In the genomic region with DNA sequence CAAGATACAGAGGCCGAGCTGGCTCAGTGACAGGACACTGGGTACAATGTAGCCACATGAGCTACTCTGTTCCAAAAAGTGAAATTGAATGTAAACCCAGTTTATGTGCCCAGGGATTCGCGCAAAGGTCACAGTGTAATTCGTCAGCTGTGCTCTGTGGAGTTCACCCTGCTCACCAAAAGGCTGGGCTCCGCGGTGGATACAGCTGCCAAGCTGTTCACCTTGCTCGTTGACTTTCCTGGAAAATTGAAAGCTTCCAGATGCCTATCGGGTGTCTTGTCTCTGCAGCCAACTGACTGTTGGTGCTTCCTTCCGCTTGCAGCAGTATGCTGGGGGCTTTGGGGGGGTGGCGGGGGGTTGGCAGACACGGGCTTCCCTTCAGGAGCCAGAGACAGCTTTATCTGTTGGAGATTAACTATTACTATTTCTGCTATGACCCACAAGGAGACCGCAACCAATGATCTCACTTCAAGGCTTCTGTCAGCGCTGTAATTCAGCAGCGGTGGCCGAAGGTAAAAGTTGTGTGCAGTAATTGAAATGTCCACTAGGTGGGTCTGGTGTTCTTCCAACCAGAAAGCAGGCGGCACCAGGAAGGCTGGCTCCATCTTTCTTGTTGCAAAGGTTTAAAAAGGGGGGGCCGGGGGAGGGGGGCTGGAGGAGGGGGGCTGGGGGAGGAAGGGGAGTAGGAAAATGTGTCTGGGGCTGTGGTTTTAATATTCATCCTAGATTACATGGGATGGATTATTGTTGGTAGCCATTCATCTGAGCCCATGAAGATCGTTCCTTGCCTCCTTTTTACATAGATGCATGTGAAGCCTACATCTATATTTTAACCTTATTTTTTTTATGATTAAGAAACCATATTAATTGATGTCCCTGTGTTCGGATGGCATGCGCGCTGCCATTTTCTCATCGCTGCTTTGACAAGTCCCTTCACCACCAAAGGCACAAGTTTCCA, we compare ENCODE assay signal across 8 mouse cellular contexts.
DNase-seq lines count a peak whose midpoint lies in the region; ATAC-seq and TF ChIP-seq lines count a peak whose summit lies in the region.

No protein-coding gene starts in this region.

- TF ChIP-seq POLR2A in ES-Bruce4 (IDR thresholded peaks at IDR 0.05; ENCODE audit: insufficient read depth, low read length) = no peak
- TF ChIP-seq POLR2A in embryonic fibroblast, embryonic 13.5 days (IDR thresholded peaks at IDR 0.05; ENCODE audit: low read depth, low read length) = no peak

- no peak overlapping the region for H3K27ac ChIP-seq in ES-Bruce4 (ENCODE audit: insufficient read depth, low read length)
- H3K27ac ChIP-seq in embryonic fibroblast, embryonic 13.5 days (ENCODE audit: insufficient read depth, low read length) = no peak overlapping the region
- no peak overlapping the region for H3K27ac ChIP-seq in heart, postnatal 0 days (ENCODE audit: low read depth)
- no peak overlapping the region for H3K27ac ChIP-seq in liver, embryonic 16.5 days (ENCODE audit: low read length)
- H3K27ac ChIP-seq in neural tube, embryonic 14.5 days (ENCODE audit: low read depth, low read length) = no peak overlapping the region

- peak overlapping the region; percentile 65 for H3K4me2 ChIP-seq in heart, postnatal 0 days (ENCODE audit: low read depth, low read length)
- peak overlapping the region; percentile 49 for H3K4me2 ChIP-seq in liver, embryonic 16.5 days (ENCODE audit: low read depth, low read length)
- H3K4me2 ChIP-seq in neural tube, embryonic 14.5 days (ENCODE audit: low read depth, low read length) = peak overlapping the region; percentile 37

- H3K27me3 ChIP-seq in ES-Bruce4 (ENCODE audit: control insufficient read depth, insufficient read depth, low read length, poor library complexity, severe bottlenecking) = no peaks in the 10 kb centered on the region
- H3K27me3 ChIP-seq in heart, postnatal 0 days (ENCODE audit: control insufficient read depth, insufficient read depth, low read length) = peaks cover 5% of the 10 kb centered on the region; the same call in 1 of the 2 replicates
- H3K27me3 ChIP-seq in liver, embryonic 16.5 days (ENCODE audit: control insufficient read depth, insufficient read depth, low read depth, low read length) = no peaks in the 10 kb centered on the region
- H3K27me3 ChIP-seq in neural tube, embryonic 14.5 days (ENCODE audit: control insufficient read depth, insufficient read depth, low read length) = no peaks in the 10 kb centered on the region

- H3K4me1 ChIP-seq in ES-Bruce4 (ENCODE audit: control insufficient read depth, insufficient read depth, low read length) = no peaks in the 10 kb centered on the region
- H3K4me1 ChIP-seq in embryonic fibroblast, embryonic 13.5 days (ENCODE audit: control insufficient read depth, insufficient read depth, low read length) = peaks cover 4% of the 10 kb centered on the region; the same call in 1 of the 2 replicates
- peaks cover 4% of the 10 kb centered on the region; the same call in 1 of the 2 replicates for H3K4me1 ChIP-seq in heart, postnatal 0 days (ENCODE audit: control insufficient read depth, insufficient read depth)
- no peaks in the 10 kb centered on the region for H3K4me1 ChIP-seq in liver, embryonic 16.5 days (ENCODE audit: control insufficient read depth, low read depth, low read length)
- no peaks in the 10 kb centered on the region for H3K4me1 ChIP-seq in neural tube, embryonic 14.5 days (ENCODE audit: control insufficient read depth, insufficient read depth, low read length)

- H3K9ac ChIP-seq in ES-Bruce4 (ENCODE audit: low read depth, poor library complexity, severe bottlenecking) = no peak overlapping the region
- no peak overlapping the region for H3K9ac ChIP-seq in heart, postnatal 0 days (replicated peaks; ENCODE audit: low read depth, low read length)
- H3K9ac ChIP-seq in liver, embryonic 16.5 days (ENCODE audit: low read depth, low read length) = no peak overlapping the region
- no peak overlapping the region; the same call in 1 of the 2 replicates for H3K9ac ChIP-seq in neural tube, embryonic 14.5 days (replicated peaks; ENCODE audit: low read depth, low read length)

- H3K4me3 ChIP-seq in ES-Bruce4 (ENCODE audit: low read depth, low read length) = no peak overlapping the region
- 0 out of 2 replicates have a peak overlapping the region, but pooled peaks have one; percentile 14 for H3K4me3 ChIP-seq in embryonic fibroblast, embryonic 13.5 days (ENCODE audit: insufficient read depth, low read length)
- peak overlapping the region; percentile 37 for H3K4me3 ChIP-seq in heart, postnatal 0 days (ENCODE audit: low read depth, low read length)
- peak overlapping the region; percentile 2; the same call in 1 of the 2 replicates for H3K4me3 ChIP-seq in liver, embryonic 16.5 days (ENCODE audit: low read depth, low read length)
- no peak overlapping the region for H3K4me3 ChIP-seq in neural tube, embryonic 14.5 days (ENCODE audit: low read depth, low read length)

- no peaks in the 10 kb centered on the region for H3K9me3 ChIP-seq in ES-Bruce4 (replicated peaks; ENCODE audit: control insufficient read depth, insufficient read depth, low read length, poor library complexity, severe bottlenecking)
- H3K9me3 ChIP-seq in heart, postnatal 0 days (replicated peaks; ENCODE audit: control insufficient read depth, low read length) = no peaks in the 10 kb centered on the region
- no peaks in the 10 kb centered on the region for H3K9me3 ChIP-seq in liver, embryonic 16.5 days (replicated peaks; ENCODE audit: control insufficient read depth, low read length)
- H3K9me3 ChIP-seq in neural tube, embryonic 14.5 days (ENCODE audit: control insufficient read depth, low read length) = no peaks in the 10 kb centered on the region

- TF ChIP-seq CTCF in ES-Bruce4 (IDR thresholded peaks at IDR 0.05; ENCODE audit: low read depth, low read length) = peak; percentile 60
- peak; percentile 52; the same call in 1 of the 2 replicates for TF ChIP-seq CTCF in embryonic fibroblast, embryonic 13.5 days (IDR thresholded peaks at IDR 0.05; ENCODE audit: borderline replicate concordance, insufficient read depth, low read length)
- TF ChIP-seq CTCF in heart, postnatal 0 days (IDR thresholded peaks at IDR 0.05; ENCODE audit: low read depth) = peak; percentile 80

- peak; percentile 24; the same call in 1 of the 2 replicates for ATAC-seq in heart, postnatal 0 days (ENCODE audit: insufficient read depth, low read depth)
- no peak for ATAC-seq in liver, embryonic 16.5 days (ENCODE audit: low read depth)
- ATAC-seq in neural tube, embryonic 14.5 days (ENCODE audit: low read depth) = peak; percentile 75

- no peak for TF ChIP-seq EP300 in ES-Bruce4 (IDR thresholded peaks at IDR 0.05; ENCODE audit: insufficient read depth, low read depth, low read length)
- no peak for TF ChIP-seq EP300 in heart, postnatal 0 days (IDR thresholded peaks at IDR 0.05; ENCODE audit: low read depth)

- H3K36me3 ChIP-seq in ES-Bruce4 (ENCODE audit: control insufficient read depth, insufficient read depth, low read length, poor library complexity, severe bottlenecking) = no peaks in the 10 kb centered on the region
- no peaks in the 10 kb centered on the region for H3K36me3 ChIP-seq in heart, postnatal 0 days (replicated peaks; ENCODE audit: control insufficient read depth, insufficient read depth, low read length)
- no peaks in the 10 kb centered on the region for H3K36me3 ChIP-seq in liver, embryonic 16.5 days (ENCODE audit: control insufficient read depth, insufficient read depth)
- H3K36me3 ChIP-seq in neural tube, embryonic 14.5 days (ENCODE audit: control insufficient read depth, insufficient read depth, low read length) = no peaks in the 10 kb centered on the region

- DNase-seq in brain, adult 2 months (ENCODE audit: low read depth, low spot score) = peak; percentile 95
- peak; percentile 73 for DNase-seq in heart, postnatal 0 days (ENCODE audit: low spot score)
- peak; percentile 69 to 74 for DNase-seq in kidney, postnatal 36 days
- peak; percentile 59 for DNase-seq in thymus, postnatal 25 days

- WGBS in heart, postnatal 0 days = 26% methylated on average over 22 of the region's 22 CpGs
- WGBS in liver, embryonic 16.5 days (ENCODE audit: insufficient replicate concordance) = 17% methylated on average over 22 of the region's 22 CpGs
- 27% methylated on average over 22 of the region's 22 CpGs for WGBS in neural tube, embryonic 14.5 days

Comparison
In these comparisons a context has a peak if more than half of its experiments do, and no peak if none do; other contexts are left out.
1. H3K4me3 ChIP-seq: peak in embryonic fibroblast, embryonic 13.5 days (single experiment), heart, postnatal 0 days (single experiment) and liver, embryonic 16.5 days (single experiment); none in ES-Bruce4 (single experiment) and neural tube, embryonic 14.5 days (single experiment).
2. Peak in every context shown above with its lines, with median percentiles within 50 percentile points of each other: CTCF ChIP-seq, DNase-seq and H3K4me2 ChIP-seq.